Mouse (Mus musculus) gastrocnemius, postnatal 25 days (tissue): ENCODE data around the gene Diaph3. TPM values are rescaled to one million over a fixed set of nuclear protein-coding genes. Genes with fewer than 3 reads are reported as not detected.

Experiments used
- DNase-seq: peaks from one replicate; pipeline ENCODE4 v3.0.0; 2022
- total RNA-seq, 2 experiments: library from RNA; stranded (reverse); gene quantifications; 1 replicate in 1 of 2; 2 replicates in 1 of 2; pipeline ENCODE4 v1.2.3; 2021

Diaph3 gene
- total RNA-seq, 2 experiments from 2014 or later: 0.36 to 0.72 TPM

GRCm38 (mm10) chr14:87083911-87084310, 57.1 kb downstream of the Diaph3 start:
- no peak for DNase-seq

- DNase-seq: no peak
Measured at GRCm38 (mm10) chr14:87079725-87080124, 61.3 kb downstream of the Diaph3 start.

GRCm38 (mm10) chr14:87075021-87075531, 66.0 kb downstream of the Diaph3 start:
- DNase-seq: no peak

- DNase-seq: no peak
Measured at GRCm38 (mm10) chr14:87064281-87064680, 76.8 kb downstream of the Diaph3 start.

- no peak for DNase-seq
Measured at GRCm38 (mm10) chr14:87056169-87056568, 84.9 kb downstream of the Diaph3 start.

GRCm38 (mm10) chr14:87051187-87051586, 89.8 kb downstream of the Diaph3 start:
- DNase-seq: no peak

GRCm38 (mm10) chr14:87044401-87044806, 96.6 kb downstream of the Diaph3 start:
- no peak for DNase-seq

GRCm38 (mm10) chr14:87020240-87020639, 120.8 kb downstream of the Diaph3 start:
- no peak for DNase-seq

GRCm38 (mm10) chr14:87019687-87020086, 121.3 kb downstream of the Diaph3 start:
- DNase-seq: no peak

GRCm38 (mm10) chr14:86997318-86997717, 143.7 kb downstream of the Diaph3 start:
- DNase-seq: no peak

GRCm38 (mm10) chr14:86951169-86951568, 189.9 kb downstream of the Diaph3 start:
- DNase-seq: no peak

GRCm38 (mm10) chr14:86937953-86938352, 203.1 kb downstream of the Diaph3 start:
- no peak for DNase-seq

GRCm38 (mm10) chr14:86936424-86936823, 204.6 kb downstream of the Diaph3 start:
- DNase-seq: no peak

- no peak for DNase-seq
Measured at GRCm38 (mm10) chr14:86930763-86931162, 210.3 kb downstream of the Diaph3 start.

- DNase-seq: no peak
Measured at GRCm38 (mm10) chr14:86926827-86927226, 214.2 kb downstream of the Diaph3 start.

- DNase-seq: no peak
Measured at GRCm38 (mm10) chr14:86898898-86899297, 242.1 kb downstream of the Diaph3 start.

GRCm38 (mm10) chr14:86889070-86889804, 251.8 kb downstream of the Diaph3 start:
- DNase-seq: no peak

- DNase-seq: no peak
Measured at GRCm38 (mm10) chr14:86885417-86886098, 255.5 kb downstream of the Diaph3 start.

- no peak for DNase-seq
Measured at GRCm38 (mm10) chr14:86869536-86869935, 271.5 kb downstream of the Diaph3 start.

- no peak for DNase-seq
Measured at GRCm38 (mm10) chr14:86867143-86867542, 273.9 kb downstream of the Diaph3 start.

GRCm38 (mm10) chr14:86864053-86864452, 277.0 kb downstream of the Diaph3 start:
- no peak for DNase-seq

GRCm38 (mm10) chr14:86861277-86861946, 279.6 kb downstream of the Diaph3 start:
- no peak for DNase-seq
